Mouse (Mus musculus): ENCODE results near the gene Ufsp2.

DNA sequence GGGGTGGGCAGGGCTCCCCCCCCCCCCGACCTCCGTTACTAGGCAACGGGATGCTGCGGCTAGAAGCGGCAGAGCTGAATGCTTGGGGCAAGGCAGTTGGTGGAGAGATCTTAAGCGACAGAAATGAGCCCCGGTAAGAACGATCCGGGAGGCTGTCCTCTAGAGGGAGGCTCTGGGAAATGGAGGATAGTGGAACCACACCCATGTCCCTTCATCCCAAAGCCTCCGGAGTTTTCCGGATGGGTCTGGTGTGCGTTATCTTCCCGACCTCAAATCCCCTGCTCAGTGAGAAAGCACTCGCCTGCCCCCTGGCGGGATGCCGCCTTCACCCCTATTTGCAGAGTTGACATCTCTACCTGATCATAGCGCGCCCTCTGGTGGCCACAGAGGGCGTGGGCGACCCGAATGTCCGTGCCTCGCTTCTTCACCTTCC is 40.7 kb upstream of the Ufsp2 start, which contains the start of gene Ccdc110:
- TF ChIP-seq ZNF384 (IDR thresholded peaks at IDR 0.05; ENCODE audit: low read depth, low read length) = no peak
- TF ChIP-seq MAFK (IDR thresholded peaks at IDR 0.05; ENCODE audit: insufficient read depth, low read depth, low read length) = no peak
- TF ChIP-seq CHD2 (IDR thresholded peaks at IDR 0.05; ENCODE audit: low read depth, low read length) = no peak
- TF ChIP-seq ZC3H11A (IDR thresholded peaks at IDR 0.05; ENCODE audit: borderline replicate concordance, low read depth, low read length) = peak; percentile 100
- no peak for TF ChIP-seq HCFC1 (IDR thresholded peaks at IDR 0.05; ENCODE audit: borderline replicate concordance, insufficient read depth, low read length)
